Mouse (Mus musculus): ENCODE measurements around the gene Vinac1.

- TF ChIP-seq POLR2A (IDR thresholded peaks at IDR 0.05; ENCODE audit: low read depth, low read length): no peak
- peak; percentile 44 for TF ChIP-seq CTCF (conservative IDR thresholded peaks at IDR 0.05; ENCODE audit: insufficient read depth, insufficient read length, low read depth, low read length)
These were observed 7.4 kb downstream of the Vinac1 start for GRCm38 (mm10) chr2:129040567-129040966.

Measured in kidney, adult 2 months (tissue).